Mouse (Mus musculus) MEL-GATA-1-ER (cell line): ENCODE results near the gene Lypd6.
A peak's percentile ranks its signal among the peaks of the same experiment; 100 is the strongest.

Source experiments
- DNase-seq: peaks from one replicate; pipeline ENCODE4 v3.0.0-alpha.2; 2012; ENCODE audit warnings: low read depth; ENCODE audit errors: extremely low read depth

The Lypd6 gene

DNA sequence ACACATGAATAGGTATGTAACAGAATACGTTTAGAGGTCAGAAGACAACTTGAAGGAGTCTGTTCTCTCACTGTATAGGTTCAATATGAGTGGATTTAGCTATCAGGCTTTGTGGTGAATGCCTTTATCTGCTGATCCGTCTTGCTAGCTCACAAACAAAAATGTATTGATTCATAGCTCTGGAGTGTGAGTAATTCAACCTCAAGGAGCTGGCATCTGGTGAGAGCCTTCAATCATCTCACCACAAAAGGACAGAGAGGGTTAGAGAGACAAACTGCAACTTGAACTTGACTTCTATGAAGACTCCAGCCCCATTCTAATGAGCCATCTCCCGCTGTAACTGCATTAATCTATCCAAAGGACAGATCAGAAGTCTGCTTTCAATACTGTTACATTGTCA is 40.6 kb downstream of the Lypd6 start:
- no peak for DNase-seq

DNA sequence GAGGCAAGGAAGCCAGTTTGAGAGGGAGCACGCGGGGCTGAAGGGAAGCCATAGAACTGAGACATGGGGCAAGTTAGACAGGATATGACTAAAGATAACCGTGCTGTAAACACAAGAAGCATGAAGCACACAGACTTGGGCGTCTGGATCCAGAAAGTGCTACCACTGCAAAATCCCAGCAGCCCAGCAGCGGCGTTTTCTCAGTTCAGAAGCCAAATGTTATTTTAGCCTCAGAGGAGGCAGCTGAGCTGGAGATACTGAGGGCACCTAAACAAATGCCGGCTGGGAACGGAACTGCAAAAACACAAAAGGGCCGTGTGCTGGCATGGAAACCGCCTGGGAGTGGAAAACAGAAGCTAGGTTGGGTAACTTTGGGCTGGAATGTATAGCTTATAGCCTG is 43.9 kb downstream of the Lypd6 start:
- DNase-seq: no peak

DNA sequence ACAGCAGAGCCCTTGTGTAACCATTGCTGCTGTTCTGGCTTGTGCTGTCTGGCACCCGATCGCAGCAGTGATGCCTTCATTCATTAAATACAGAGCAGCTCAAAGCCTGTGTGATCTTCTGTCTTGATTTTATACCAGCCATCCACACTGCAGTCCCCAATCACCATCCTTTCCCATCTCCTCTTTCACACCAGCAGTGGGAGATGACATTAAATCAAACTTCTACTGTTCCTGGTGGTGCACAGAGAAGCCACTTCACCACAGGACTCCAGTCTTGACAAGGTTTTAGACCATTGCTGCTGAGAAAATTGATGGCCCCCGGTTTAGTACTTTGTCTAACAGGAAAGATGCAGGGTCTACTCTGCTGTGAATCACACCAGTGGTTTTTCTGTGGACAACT is 44.9 kb downstream of the Lypd6 start:
- DNase-seq: no peak

DNA sequence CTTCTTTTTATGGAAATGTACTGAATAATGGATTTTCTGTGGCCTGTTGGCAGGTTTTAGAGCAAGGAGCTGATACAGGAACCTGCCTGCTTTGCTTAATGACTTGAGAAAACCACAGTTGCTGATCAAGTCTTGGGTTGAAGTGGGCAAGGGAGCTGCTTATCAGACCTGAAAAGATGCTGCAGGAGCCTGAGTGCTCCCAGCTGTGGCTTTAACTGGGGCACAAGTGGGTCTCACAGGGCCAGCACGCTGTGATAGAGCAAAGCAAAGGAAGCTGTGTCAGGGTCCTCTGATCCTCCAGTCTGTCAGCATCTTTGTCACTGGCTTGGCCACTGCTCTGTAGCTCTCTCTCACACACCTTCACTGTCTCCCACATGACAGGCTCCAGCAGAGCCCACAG is 45.4 kb downstream of the Lypd6 start:
- peak; percentile 25 for DNase-seq

DNA sequence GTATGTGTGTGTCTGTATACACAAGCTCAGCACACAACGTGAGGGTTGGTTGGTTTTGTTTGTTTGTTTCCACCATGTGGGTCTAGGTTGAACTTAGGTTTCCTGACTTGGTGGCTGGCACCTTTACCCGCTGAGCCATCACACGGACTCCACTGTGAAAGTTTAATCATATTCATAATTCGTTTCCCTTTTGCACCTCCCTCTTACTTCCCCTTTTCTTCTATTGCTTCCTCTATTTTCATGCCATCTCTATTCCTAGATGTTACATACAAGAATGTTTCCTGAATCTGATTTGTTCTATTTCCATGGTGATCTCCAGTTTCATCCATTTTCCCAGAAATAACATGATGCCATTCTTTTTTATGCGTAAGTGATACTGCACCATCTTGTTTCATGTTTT is 46.2 kb downstream of the Lypd6 start:
- peak; percentile 63 for DNase-seq

DNA sequence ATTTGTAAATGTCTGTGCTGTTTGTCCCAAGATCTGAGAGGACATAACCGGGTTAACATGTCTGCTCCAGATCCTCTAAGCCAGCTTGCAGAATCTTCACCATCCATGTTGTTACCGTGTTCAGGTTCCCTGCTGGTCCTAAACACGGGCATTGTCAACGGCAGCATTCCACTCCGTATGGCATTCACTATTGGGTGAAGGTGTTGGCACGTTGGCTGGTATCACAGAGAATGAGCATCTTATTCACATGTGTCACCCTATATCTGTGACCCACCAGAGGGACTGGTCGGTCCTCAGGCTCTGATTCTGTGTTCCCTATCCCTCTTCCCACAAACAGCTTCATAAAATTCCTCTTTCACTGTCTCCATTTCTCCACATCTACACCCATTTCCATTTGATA is 52.9 kb downstream of the Lypd6 start:
- no peak for DNase-seq

DNA sequence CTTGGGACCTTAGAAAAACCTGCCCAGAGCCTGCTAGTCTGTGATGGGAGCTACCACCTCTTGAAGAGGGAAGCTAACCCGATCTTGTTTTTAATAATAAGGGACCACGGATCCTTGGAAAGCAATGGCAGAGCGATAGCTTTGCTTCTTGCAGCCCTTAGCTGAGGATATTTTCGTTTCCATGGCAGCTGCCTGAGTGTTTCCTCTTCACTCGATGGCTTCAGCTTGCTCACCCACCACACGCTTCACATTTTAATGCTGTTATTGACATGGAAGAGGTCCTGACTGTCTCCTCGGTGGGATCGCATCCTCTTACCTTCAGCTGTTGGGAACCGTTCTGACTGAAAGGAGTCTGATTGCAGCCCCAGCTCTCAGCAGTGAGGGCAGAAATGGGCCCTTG is 54.6 kb downstream of the Lypd6 start:
- no peak for DNase-seq

DNA sequence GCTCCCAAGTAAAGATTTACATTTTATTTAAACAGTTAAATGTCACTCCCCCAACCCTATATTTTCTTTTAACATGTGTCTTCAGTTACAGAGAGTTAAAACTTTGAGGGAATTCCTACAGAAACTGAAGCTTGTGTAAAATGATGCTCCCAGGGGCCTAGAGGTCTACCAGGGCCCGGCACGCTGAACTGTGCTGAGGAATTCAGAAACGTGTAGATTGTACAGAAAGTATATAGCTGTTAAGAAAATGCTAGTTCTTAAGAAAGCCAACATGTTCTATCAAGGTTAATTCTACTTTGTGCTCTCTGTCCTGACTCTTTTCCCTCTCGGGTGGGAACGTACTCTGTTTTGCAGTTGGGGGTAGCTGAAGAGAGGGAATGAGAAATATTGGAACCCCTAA is 57.1 kb downstream of the Lypd6 start:
- DNase-seq: no peak

DNA sequence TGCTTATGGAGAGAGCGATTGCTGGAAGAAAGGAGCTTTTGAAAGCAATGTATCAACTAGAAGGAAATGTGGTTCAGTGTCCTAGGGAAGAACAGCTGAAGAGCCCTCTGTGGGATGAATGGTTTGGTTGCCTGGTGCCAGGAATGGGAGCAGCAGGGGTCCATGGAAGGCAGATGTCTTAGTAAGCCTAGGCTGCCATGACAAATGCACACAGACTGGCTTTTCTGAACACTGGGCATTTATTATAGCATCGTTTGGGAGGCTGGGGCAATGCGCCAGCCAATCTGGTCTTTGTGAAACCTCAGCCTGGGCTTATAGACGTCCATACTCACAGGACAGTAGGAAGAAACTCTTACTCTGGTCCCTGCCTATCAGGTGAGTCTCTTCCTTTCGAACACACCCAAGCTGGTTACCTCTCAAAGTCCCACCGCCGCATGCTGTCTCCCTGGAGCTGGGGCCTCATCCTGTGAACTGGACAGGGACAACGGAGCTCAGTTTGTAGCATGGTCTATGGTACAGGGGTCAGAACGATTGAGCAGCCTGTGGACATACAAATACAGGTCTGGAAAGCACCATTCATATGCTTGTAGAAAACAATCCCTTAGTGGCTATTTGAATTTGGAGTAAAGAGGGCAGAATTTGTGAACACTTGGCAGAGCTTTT is 61.4 kb downstream of the Lypd6 start:
- DNase-seq: no peak

DNA sequence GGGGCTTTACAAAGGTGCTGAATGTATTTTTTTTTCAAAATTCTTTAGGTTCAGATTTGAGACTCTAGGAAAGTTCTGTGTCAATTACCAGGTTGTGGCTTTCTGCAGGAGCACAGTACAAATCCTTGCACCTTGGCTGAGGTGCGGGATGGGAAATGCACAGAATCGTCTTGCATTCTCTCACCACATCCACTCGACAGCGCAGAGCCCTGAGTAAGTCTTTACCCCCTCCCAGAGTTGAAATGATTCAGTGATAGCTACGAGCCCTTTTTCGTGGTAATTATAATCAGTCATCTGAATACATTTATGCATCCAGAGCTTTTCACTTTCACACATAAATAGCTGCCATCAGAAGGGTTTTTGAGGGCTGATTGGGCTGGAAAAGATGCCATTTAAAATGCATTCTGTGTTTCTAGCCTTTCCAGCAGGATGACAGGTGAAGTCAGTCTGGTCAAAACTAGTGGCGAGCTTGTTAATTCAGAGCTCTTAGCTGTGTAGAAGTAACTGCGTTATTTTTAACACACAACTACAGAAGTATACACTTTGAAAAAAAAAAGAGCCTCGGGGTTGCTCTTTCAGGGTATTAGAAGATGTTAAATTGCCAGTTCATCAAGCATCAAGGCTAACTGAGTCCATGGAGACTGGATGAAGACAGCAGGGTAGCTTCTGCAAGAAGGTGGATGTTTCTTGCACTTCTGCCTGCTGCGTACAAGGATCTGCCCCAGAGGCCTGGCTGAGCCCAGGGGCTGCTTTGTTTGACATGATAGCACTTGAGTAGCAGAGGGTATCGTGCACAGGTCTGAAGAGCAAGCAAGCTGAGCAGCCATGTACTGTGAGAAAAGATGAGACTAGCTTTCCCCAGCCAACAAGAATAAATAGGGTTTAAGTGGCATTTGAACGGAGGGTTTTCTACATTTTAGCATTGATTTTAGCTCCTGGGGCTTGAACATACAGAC is 62.4 kb downstream of the Lypd6 start:
- DNase-seq: no peak

DNA sequence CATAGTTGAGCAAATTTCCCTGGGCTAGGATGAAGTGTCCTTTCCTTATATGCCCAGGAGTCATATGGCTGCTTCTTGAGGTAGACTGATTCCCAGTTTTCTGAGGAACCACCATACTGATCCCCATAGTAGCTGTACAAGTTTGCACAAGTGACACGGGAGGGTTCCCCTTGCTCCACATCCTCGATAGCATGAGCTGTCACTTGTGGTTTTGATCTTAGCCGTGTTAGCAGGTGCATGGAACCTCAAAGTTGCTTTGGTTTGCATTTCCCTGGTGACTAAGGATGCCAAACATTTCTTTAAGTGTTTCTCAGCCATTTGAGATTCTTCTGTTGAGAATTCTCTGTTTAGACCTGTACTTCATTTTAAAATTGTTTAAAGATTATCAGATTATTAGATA is 64.4 kb downstream of the Lypd6 start:
- DNase-seq: no peak

DNA sequence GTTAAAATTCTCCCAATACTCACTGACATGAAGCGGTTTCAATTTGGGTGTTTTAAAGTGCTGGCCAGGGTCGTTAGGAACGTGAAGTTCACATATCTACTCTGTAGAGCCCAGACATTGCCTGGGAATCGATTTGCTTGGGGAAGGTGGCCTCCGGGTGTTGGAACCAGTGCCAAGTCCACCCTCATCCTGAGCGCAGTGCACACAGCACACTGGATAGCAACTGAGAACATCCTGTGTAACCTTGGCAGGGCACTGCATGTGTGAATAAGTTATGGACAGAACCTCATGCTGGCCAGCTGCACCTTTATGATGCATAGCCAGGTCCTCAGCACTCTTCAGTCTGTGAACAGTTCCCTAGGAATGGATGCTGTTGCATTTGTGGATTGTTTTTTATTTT is 77.4 kb downstream of the Lypd6 start:
- no peak for DNase-seq

DNA sequence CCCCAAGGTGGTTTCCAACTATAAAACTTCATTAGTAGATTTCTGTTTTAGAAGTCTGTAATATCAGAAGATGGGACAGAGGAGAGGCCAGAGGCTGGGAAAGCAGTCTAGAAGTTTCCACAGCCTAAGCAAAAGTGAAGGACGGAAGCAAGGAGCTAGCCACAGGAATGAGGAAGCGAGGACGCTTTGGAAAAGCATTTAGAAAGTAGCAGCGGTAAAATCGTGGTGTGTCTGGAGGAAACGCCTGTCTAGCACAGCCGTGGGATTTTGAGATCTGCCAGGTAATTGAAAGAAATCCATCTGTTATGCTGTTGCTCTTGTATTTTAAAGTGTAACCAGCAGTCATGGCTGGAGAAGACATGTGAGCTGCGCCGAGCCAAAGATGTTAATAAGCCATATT is 81.1 kb downstream of the Lypd6 start:
- no peak for DNase-seq

DNA sequence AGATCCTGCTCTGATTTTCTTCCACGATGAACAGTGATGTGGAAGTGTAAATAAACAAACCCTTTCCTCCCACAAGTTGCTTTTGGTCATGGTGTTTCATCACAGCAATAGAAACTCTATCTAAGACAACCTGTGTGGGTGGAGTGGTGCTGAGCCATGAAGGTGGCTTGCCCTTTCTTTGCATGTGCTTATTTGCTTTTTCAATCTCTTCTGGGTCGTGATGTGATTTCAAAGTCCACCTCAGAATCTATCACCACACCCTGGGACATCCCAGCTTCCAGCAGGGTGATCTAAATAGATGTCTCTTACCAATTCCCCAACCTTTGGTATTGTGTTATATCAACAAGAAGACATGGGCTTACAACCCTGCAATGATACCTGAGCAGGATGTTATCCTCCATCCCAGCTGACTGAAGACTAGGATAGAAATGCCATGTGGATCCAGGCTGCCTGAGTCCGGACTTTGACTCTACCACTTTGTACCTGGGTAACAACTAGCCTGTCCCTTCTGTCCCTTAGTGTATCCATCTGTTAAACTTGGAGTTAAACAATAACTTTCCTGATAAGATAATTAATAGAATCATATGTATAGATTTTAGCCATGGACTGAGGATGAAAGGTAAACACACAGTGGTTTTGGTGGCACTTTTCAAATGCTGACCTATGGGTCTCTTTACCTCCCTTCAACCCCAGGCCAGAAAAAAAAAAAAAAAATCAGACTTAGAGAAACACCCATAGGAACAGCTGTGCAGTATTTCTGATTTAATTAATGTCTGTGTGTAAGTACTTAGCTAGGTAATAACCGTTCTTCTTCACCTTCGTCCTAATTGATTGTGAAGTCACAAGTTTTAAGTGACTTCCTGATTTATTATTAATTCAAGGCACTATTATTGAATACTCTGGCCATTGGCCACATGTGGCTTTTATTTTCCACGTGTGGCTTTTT is 83.3 kb downstream of the Lypd6 start:
- no peak for DNase-seq

DNA sequence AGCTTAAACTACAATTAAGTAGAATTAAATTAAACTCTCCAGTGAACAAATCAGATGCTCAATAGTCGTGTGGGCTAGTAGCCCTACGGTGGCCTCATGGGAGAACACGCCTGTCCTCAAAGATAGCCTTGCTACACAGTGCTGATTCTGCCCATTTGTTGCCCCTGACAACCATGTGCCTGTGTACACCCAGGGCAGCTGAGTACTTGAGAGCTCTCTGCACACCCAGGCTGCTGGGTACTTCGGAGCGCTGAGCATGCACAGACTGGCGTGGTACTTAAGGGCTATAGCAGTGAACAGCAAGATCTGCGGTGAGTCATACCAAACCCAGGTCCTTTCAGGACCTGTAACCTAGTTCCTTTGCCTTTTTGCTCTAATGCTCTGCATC is 84.0 kb downstream of the Lypd6 start:
- no peak for DNase-seq

DNA sequence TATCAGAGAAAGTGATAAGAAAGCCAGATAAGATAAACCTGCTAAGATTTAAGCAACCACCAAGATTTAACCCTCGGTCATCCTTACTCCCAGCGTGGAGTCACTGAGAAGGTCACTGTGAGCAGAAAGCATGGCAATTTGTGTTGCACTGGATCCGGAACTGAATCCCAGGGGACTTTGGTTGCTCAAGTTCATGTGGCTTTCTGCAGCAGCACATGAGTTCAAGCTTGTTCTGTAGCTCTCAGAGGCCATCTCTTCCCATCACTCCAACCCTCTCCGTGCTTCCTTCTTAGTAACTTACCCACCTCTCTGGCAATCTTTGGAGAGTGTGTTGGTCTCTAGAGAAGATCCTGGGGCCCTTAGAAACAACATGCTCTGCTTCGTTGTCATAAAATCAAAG is 84.6 kb downstream of the Lypd6 start:
- DNase-seq: no peak

DNA sequence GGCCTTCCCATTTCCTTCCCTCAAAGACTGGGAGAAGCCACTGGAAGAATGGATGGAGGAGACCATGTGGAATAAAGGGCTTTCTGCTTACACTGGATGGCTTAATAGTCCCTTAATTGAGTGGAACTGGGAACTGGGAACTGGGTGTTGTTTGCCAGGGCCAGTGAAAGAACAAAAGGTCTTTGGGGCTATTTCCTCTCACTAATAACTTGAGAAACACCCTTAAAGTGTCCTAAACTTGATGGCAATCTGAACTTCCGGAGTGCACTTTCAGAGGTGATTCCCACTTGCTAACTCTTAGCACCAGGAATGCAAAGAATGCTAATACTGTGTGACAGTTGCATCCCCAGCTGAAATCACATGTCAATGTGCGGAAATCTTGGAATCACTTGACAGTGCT is 85.2 kb downstream of the Lypd6 start:
- DNase-seq: no peak

DNA sequence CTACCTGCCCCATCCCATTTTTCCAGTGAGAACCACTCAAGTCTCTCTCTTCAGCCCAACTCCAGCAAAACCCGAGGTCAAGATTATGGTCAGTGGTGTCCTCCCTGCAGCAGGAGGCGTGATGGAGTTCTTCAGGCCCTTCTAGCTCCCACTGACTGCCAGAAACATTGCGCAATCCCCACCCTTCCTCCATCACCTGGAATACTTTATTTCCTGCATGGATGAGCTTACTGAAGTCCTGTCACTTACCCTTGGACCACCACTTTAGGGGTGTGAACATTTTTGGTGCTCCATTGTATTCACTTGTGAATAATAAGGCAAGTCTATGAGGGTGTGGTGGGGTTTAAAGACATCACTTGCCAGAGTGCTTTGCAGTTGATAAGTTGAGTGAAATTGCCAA is 85.7 kb downstream of the Lypd6 start:
- DNase-seq: no peak

DNA sequence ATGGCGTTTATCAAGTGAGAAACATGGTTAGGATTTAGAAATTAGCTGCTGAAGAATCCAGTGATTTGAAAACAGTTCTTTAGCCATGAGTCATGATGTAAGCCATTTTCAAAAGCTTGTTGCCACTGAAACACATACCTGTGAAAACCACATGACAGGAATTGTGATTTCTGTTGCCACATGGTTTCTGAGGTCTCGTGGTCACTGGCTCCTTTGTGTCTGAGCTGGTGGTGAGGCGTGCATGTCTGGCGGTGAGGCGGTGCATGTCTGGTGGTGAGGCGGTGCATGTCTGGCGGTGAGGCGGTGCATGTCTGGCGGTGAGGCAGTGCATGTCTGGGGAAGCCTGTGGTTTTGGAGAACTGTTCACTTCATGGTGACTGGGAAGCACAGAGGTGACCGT is 89.8 kb downstream of the Lypd6 start:
- DNase-seq: no peak

DNA sequence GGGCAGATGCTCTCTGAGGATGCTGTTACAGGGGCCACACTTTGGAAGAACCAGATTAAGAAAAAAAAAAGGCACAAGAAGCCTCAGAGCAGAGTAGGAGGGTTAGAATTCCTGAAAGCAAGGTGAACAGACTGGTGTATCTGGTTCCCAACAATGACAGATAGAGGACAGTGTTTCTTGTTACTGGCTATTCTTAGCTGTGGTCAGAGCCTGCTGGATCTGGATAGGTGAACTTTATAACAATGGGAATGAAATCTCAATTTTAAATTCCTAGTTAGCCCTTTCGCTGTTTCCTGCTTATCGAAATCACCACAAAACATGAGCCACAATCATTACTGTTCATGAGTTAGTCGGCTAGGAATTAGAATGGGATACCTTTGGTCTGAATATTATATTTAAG is 93.8 kb downstream of the Lypd6 start:
- DNase-seq: no peak

DNA sequence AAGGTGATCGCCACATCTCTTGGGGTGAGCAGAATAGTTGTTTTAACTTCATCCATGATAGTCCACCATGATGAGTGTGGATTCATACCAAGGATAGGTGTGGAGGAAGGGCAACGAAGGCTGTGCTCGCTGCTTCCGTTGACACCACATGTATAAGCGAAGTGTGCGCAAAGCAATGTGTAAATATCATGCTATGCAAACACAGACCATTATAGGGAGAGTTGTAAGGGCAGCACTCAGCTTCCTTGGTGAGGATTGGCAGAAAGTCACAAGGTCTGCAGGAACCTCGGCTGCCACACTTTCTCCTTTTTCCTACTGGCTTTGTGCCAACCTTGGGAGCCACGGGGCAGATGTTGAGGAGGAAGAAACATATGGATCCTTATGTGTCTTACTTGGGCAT is 97.4 kb downstream of the Lypd6 start:
- DNase-seq: no peak

DNA sequence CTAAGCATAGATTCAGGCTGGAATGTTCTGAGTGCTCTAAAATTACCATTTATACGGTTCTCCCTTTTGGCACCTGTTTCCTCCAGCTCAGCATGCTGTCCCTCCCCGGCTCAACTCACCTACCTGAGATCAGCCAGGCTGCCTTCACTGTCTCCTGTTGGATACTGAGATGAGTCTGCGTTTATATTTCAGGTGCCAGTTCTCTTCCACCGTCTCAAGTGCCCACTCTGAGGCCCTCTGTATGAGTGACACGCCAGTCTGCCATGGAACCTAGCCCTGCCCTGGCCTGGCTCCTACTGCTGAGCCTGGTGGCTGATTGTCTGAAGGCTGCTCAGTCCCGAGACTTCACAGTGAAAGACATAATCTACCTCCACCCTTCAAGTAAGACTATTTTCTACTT is 99.0 kb downstream of the Lypd6 start:
- no peak for DNase-seq
